Mouse (Mus musculus) brain, embryonic 14.5 days (tissue): Measurements from ENCODE around the gene Kansl1l.
A peak's percentile ranks its signal among the peaks of the same experiment; 100 is the strongest.

Experiments
- CTCF ChIP-seq: fragments of 200-500 bp; IDR thresholded peaks from 2 replicates; pipeline ENCODE4 v1.5.1; 2012; ENCODE audit warnings: inconsistent platforms, mild to moderate bottlenecking, moderate library complexity, borderline replicate concordance; ENCODE audit not compliant: insufficient read depth, insufficient read length; ENCODE audit errors: extremely low read depth
- POLR2A ChIP-seq: fragments of 200-500 bp; IDR thresholded peaks from 2 replicates; pipeline ENCODE4 v1.6.1; 2012; ENCODE audit warnings: mild to moderate bottlenecking, inconsistent platforms, borderline replicate concordance; ENCODE audit not compliant: poor library complexity, insufficient read depth, insufficient read length, severe bottlenecking; ENCODE audit errors: extremely low read depth

DNA sequence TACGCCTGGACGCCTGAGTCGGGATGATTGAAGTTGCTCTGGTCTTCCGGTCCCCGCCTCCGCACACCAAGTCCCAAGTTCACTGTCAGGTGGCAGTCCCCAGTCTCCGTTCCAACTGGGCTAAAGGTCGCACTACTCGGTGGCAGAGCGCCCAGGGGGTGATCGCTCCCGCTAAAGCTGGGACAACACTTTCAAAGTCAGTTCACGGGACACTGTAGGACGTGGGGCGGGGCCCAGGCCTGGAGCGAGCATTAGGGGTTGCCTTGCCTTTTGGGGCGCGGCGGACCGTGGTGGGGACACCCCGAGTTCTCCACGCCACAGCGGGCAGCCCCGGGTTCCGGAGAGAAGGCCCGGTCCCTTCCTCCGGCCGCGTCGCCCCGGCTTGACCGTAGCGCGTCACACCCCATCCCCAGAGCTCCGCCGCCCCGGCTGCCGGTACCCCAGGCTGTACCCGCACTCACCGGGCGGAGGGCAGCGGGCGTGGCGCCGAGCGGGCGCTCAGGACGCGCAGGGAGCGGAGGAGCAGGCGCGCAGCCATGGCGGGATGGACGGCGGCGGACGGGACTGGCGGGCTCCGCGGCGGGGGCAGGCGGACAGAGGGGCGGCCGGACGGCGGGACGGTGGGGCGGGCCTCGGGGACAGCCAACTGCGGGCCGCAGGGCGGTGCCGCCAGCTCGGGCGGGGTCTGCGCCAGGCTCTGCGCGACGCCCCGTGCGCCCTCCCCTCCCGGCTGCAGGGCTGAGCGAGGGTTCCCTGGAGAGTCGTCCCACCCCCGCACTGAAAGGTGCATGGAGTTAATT, 45.5 kb upstream of the Kansl1l start, which contains the start of gene Acadl:
- TF ChIP-seq CTCF (no peak), POLR2A (0 out of 2 replicates have a peak, but pooled peaks have one; percentile 21)
